Mouse (Mus musculus) hindbrain, embryonic 16.5 days (tissue): ENCODE data around the gene Hsh2d. TPM values are rescaled to one million over a fixed set of nuclear protein-coding genes. Genes with fewer than 3 reads are reported as not detected.

Experiments
- ATAC-seq: fragments of 200-750 bp; cut with Nextera tagmentation; 2 replicates; pipeline ENCODE4 v1.8.0; 2017; ENCODE audit warnings: moderate TSS enrichment, moderate library complexity
- H3K27ac ChIP-seq: fragments of 300-500 bp; sonication (generic); 2 replicates; pipeline ENCODE4 v1.5.1; 2014; ENCODE audit warnings: low read depth, mild to moderate bottlenecking, control low read depth, low read length, moderate library complexity
- H3K27me3 ChIP-seq: fragments of 300-500 bp; sonication (generic); replicated peaks from 2 replicates; pipeline ENCODE4 v1.6.1; 2014; ENCODE audit warnings: low read length; ENCODE audit not compliant: control insufficient read depth, insufficient read depth
- H3K36me3 ChIP-seq: fragments of 300-500 bp; sonication (generic); 2 replicates; pipeline ENCODE4 v1.6.1; 2014; ENCODE audit warnings: mild to moderate bottlenecking, low read length, moderate library complexity, mixed read lengths; ENCODE audit not compliant: control insufficient read depth, insufficient read depth
- H3K4me1 ChIP-seq: fragments of 300-500 bp; sonication (generic); 2 replicates; pipeline ENCODE4 v1.6.1; 2014; ENCODE audit warnings: low read depth, low read length; ENCODE audit not compliant: control insufficient read depth, insufficient read depth
- H3K4me2 ChIP-seq: fragments of 300-500 bp; sonication (generic); 2 replicates; pipeline ENCODE4 v1.6.1; 2014; ENCODE audit warnings: mild to moderate bottlenecking, low read length, control low read depth, moderate library complexity
- H3K4me3 ChIP-seq: fragments of 300-500 bp; sonication (generic); 2 replicates; pipeline ENCODE4 v1.5.1; 2014; ENCODE audit warnings: mild to moderate bottlenecking, low read length, control low read depth, moderate library complexity
- H3K9ac ChIP-seq: fragments of 300-500 bp; sonication (generic); 2 replicates; pipeline ENCODE4 v1.6.1; 2014; ENCODE audit warnings: low read depth, mild to moderate bottlenecking, control low read depth, low read length, moderate library complexity
- H3K9me3 ChIP-seq: fragments of 300-500 bp; sonication (generic); 2 replicates; pipeline ENCODE4 v1.6.1; 2014; ENCODE audit warnings: mild to moderate bottlenecking, low read length, moderate library complexity; ENCODE audit not compliant: control insufficient read depth
- WGBS: fragments of 180-500 bp; shearing (Covaris S2); extraction: QIAGEN DNeasy Blood & Tissue Kit; methylation state at CpG from one replicate; pipeline ENCODE4 v1.1.7; 2014; 5-methylcytosine and 5-hydroxymethylcytosine counted together
- polyA plus RNA-seq: library from polyadenylated mRNA; unstranded; fragments of >200 nt; fragmentation: Nextera tagmentation; extraction: Ambion mirVana; gene quantifications from 2 replicates; pipeline ENCODE4 v1.2.1, GENCODE M21; 2015

Hsh2d gene
- not detected in 2 replicates for polyA plus RNA-seq

DNA sequence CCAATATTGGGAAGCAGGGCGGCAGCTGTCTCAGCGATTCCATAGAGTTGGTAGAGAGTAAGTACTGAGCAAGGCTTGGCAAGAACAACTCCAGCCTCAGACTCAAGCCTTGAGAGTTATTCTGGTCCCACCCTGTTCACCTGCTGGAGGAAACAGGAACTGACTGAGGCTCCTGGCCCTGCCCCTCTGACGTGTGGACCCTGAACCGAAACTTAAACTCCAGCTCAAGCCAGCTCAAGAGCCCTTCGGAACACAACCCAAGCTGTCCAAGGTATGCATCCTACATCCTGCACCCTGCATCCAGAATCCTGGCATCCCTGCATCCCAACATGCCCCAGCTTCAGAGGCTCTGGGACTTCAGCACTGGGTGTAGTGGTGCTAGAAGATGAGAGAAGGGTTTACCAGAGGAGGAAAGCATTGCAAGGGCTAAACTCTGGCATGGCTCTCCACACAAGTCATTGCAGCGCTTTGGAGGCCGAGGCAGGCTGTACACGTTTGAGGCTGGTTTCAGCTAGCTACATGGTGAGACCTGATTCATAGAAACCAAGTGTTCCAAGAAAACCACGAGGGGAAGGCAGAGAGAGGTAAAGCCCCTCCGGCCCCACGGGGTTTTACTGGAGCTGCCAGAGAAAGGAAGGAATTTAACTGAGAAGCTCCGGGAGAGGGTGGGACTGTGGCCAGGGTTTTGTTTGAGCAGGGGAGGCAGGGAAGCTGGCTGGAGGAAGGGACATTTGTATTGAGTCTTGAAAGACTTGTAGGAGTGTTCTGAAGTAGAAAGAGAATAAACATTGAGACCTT, at the start of gene Hsh2d:
TSS of gene Hsh2d (plus strand) at position 222 of the 798 bp plus-strand sequence.
- no peaks in the 10 kb centered on the region for H3K36me3 ChIP-seq
- no peak within 1 kb of the TSS for H3K4me2 ChIP-seq
- no peak within 1 kb of the TSS for H3K4me3 ChIP-seq
- 66% methylated on average over 12 of the region's 12 CpGs for WGBS
- no peaks in the 10 kb centered on the region for H3K27me3 ChIP-seq
- no peak within 1 kb of the TSS for H3K9ac ChIP-seq
- H3K27ac ChIP-seq = no peak within 1 kb of the TSS
- H3K9me3 ChIP-seq = no peaks in the 10 kb centered on the region
- no peaks in the 10 kb centered on the region for H3K4me1 ChIP-seq
- no peak for ATAC-seq

DNA sequence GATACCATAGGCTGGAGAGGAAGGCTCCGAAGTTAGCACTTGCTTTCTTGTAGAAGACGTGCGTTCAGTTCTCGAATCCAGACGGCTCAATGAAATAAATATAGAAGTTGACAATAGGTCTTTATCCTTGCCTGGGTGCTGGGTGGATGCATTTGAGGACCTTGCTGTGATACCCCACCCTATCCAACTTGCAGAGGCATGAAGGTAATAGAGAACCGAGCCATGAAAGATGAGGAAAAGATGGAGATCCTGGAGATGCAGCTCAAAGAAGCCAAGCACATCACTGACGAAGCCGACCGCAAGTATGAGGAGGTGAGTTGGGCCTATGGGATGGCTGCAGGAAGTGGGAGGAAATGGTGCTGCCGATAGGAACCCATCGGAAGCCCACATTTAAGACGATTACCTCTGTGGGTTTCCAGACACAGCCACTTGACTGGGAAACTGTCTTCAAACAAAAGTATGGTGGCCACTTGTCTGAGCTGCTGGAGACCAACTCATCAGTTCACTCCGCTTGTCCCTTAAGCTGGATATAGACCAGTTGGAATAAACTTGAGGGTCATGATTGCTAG, 46.1 kb upstream of the Hsh2d start:
- 97% methylated on average over 13 of the region's 13 CpGs for WGBS
- Histone ChIP-seq H3K4me2 (no peak overlapping the region), H3K36me3 (peaks cover 32% of the 10 kb centered on the region), H3K4me1 (no peaks in the 10 kb centered on the region), H3K27me3 (no peaks in the 10 kb centered on the region), H3K27ac (no peak overlapping the region), H3K4me3 (no peak overlapping the region), H3K9me3 (no peaks in the 10 kb centered on the region), H3K9ac (no peak overlapping the region)
- no peak for ATAC-seq

DNA sequence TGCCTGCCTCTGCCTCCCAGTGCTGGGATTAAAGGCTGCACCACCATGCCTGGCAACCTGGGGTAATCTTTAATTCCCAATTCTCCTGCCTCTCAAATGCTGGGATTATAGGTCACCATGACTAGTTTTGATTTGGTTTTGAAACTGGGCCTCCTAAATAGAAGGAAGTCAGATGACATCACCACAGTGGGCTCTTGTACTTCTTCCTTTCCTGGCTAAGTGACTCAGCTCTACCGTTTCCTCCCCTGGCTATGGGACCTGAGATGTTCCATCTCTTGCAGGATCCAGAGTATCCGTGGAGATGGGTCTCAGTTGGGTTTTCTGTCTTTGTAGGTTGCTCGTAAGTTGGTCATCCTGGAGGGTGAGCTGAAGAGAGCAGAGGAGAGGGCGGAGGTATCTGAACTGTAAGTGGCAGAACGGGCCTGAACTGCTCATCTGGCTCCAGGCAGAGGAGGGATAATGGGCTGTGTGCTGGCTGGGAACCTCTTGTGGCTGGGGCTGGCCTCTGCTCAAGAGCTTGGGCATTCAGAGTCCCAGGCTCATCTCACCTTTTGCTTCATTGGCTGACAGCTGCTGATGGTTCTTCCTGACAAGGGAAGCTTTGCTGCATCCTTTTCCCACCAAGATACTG, 45.0 kb upstream of the Hsh2d start:
- H3K9me3 ChIP-seq = no peaks in the 10 kb centered on the region
- H3K4me2 ChIP-seq = no peak overlapping the region
- peaks cover 27% of the 10 kb centered on the region for H3K36me3 ChIP-seq
- H3K4me1 ChIP-seq = no peaks in the 10 kb centered on the region
- no peak for ATAC-seq
- WGBS = 91% methylated on average over 5 of the region's 5 CpGs
- no peak overlapping the region for H3K4me3 ChIP-seq
- no peaks in the 10 kb centered on the region for H3K27me3 ChIP-seq
- H3K9ac ChIP-seq = no peak overlapping the region
- H3K27ac ChIP-seq = no peak overlapping the region

DNA sequence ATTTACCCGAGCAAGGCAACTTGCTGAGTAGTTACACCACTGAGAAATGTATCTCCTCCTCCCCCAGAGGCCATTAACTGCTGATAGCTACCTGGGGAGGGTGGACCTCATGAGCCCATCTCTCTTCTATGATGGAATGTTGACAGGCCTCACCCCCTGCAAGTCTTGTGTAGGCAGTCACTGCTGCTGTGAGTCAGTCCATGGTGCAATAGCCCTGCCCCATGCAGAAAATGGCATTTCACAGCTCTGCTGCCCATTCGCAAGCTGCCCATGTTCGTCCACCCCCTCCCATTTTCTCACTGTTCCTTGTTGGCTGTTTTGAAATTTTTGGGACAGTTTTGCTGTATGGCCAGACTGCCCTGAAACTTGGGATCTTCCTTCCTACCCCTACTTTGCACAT, 43.9 kb upstream of the Hsh2d start:
- no peaks in the 10 kb centered on the region for H3K27me3 ChIP-seq
- H3K4me2 ChIP-seq = no peak overlapping the region
- H3K4me3 ChIP-seq = no peak overlapping the region
- peaks cover 32% of the 10 kb centered on the region for H3K36me3 ChIP-seq
- no peaks in the 10 kb centered on the region for H3K9me3 ChIP-seq
- H3K9ac ChIP-seq = no peak overlapping the region
- H3K27ac ChIP-seq = no peak overlapping the region
- no peaks in the 10 kb centered on the region for H3K4me1 ChIP-seq
- 88% methylated on average over 3 of the region's 3 CpGs for WGBS
- ATAC-seq = no peak

DNA sequence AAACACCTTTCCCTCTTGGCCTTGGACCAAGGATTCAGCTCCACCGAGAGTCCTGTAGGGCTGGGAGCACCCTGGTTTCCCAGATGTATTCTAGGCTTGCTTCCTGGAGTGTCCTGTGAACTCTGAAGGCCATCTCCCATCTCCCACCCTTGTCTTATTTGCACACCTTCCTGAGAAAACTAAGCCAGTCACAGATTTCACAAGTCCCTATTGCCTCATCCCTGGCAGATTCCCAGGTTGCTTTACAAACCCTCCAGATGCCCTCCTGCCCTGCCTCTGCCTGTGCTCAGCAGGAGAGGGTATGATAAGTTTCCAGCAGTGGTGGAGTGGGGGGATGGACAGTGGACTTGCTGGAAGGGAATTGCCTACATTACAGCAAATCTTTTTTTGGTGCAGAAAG, 43.4 kb upstream of the Hsh2d start:
- no peak overlapping the region for H3K9ac ChIP-seq
- no peaks in the 10 kb centered on the region for H3K27me3 ChIP-seq
- H3K4me3 ChIP-seq = no peak overlapping the region
- ATAC-seq = no peak
- H3K36me3 ChIP-seq = peaks cover 34% of the 10 kb centered on the region
- 80% methylated on average over 1 of the region's 1 CpGs for WGBS
- no peaks in the 10 kb centered on the region for H3K9me3 ChIP-seq
- H3K4me1 ChIP-seq = no peaks in the 10 kb centered on the region
- H3K27ac ChIP-seq = no peak overlapping the region
- no peak overlapping the region for H3K4me2 ChIP-seq

DNA sequence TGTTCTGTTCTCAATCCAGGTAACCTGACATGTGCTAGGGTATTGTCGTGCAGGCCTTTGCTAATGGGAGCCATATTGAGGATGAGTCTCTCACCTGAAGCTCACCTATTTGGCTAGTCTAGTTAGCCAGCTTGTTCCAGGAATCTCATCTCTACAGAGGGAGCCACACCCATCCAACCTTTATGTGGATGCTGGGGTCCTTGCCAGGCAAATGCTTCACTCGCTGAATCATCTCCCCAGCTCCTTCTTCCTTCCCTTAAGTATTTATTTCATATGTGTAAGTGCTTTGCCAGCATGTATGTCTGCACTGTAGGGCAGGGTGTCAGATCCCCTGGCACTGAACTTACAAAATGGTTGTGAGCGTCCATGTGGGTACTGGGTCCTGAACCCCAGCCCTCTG, 42.9 kb upstream of the Hsh2d start:
- ATAC-seq = no peak
- no peak overlapping the region for H3K4me3 ChIP-seq
- 93% methylated on average over 3 of the region's 3 CpGs for WGBS
- H3K9me3 ChIP-seq = no peaks in the 10 kb centered on the region
- H3K27me3 ChIP-seq = no peaks in the 10 kb centered on the region
- H3K27ac ChIP-seq = no peak overlapping the region
- H3K4me2 ChIP-seq = no peak overlapping the region
- H3K4me1 ChIP-seq = no peaks in the 10 kb centered on the region
- H3K36me3 ChIP-seq = peaks cover 36% of the 10 kb centered on the region
- no peak overlapping the region for H3K9ac ChIP-seq

DNA sequence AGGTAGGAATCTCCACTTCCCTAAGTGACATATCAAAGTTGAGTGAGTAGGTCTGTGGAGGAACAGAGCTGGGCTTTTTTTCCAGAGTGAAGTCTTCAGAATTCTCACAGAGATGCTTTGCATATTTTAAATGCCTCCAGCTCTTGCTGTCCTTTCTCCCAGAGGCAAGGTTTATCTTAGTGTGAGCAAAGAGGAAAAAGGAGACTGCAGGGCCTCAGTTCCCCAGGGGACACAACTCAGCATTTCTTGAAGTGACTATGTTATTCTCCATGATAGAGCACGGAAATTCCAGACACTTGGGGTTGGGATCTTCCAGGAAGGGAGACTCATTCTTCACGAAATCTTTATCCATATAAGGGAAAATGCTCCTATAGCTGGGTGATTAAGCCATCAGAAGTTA, 42.2 kb upstream of the Hsh2d start:
- H3K9me3 ChIP-seq = no peaks in the 10 kb centered on the region
- no peak overlapping the region for H3K4me3 ChIP-seq
- no peak overlapping the region for H3K9ac ChIP-seq
- peaks cover 36% of the 10 kb centered on the region for H3K36me3 ChIP-seq
- WGBS = 85% methylated on average over 2 of the region's 2 CpGs
- H3K4me1 ChIP-seq = no peaks in the 10 kb centered on the region
- ATAC-seq = no peak
- no peak overlapping the region for H3K4me2 ChIP-seq
- H3K27me3 ChIP-seq = no peaks in the 10 kb centered on the region
- H3K27ac ChIP-seq = no peak overlapping the region

DNA sequence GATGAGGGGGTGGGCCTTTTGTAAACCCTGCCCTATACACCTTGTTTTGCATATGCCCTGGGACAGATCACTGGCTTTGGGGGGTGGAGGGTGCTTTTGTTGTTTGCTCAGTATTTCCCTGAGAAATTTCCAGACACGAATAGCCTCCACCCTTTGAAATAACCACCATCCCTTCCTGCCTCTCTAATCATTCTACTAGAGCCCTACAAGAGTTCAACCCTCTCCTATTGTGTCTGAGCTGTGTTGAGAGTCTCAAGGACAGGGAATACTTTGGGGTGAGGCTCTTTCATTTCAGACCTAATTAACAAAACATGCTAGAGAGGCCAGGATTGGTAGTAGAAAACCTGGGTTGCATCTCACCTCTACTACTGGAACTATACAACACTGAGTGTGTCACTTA, 40.4 kb upstream of the Hsh2d start:
- Histone ChIP-seq H3K9ac (no peak overlapping the region), H3K4me2 (no peak overlapping the region), H3K4me3 (no peak overlapping the region), H3K27me3 (no peaks in the 10 kb centered on the region), H3K4me1 (no peaks in the 10 kb centered on the region), H3K27ac (no peak overlapping the region), H3K36me3 (peaks cover 36% of the 10 kb centered on the region), H3K9me3 (no peaks in the 10 kb centered on the region)
- WGBS = 95% methylated on average over 1 of the region's 1 CpGs
- ATAC-seq = no peak

DNA sequence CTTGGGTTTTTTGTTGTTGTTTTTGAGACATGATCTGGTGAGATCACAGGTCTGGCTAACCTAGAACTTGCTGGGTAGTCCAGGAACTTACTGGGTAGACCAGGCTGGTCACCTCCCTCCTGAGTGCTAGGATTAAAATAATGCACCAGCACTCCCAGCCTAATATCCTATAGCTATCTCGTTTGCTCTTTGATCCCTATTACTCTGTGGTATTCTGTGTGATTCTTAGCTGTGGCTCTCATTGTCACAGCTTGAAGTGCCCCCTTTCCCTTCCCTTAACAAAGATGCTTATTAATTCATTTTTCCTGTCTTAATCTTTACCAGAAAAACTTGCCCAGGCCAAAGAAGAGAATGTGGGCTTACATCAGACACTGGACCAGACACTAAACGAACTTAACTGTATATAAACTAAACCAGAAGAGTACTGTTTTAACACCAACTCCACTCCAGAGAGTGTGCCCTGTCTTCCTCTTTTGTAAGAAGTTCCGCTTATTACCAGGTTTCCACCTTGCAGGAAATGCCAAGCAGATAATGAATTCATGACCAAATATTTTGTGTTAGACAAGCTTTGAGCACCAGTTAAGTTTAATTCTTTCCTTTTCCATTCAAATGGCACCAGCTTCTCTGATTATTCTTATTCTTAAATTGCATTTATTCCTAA, 37.9 kb upstream of the Hsh2d start:
- Histone ChIP-seq H3K4me3 (no peak overlapping the region), H3K27ac (no peak overlapping the region), H3K9me3 (no peaks in the 10 kb centered on the region), H3K27me3 (no peaks in the 10 kb centered on the region), H3K9ac (no peak overlapping the region), H3K4me2 (no peak overlapping the region), H3K4me1 (no peaks in the 10 kb centered on the region), H3K36me3 (peaks cover 23% of the 10 kb centered on the region)
- no peak for ATAC-seq
- 89% methylated on average over 3 of the region's 3 CpGs for WGBS
